Mouse (Mus musculus): ENCODE data around the gene Kcna3. TPM values are rescaled to one million over a fixed set of nuclear protein-coding genes. Genes with fewer than 3 reads are reported as not detected.
A peak's percentile ranks its signal among the peaks of the same experiment; 100 is the strongest.

The Kcna3 gene
- total RNA-seq, 2 experiments from 2014 or later, result 31.0 to 31.8 TPM

- intact Hi-C loops (cut with DNase I), result no loop called here
- DNase-seq (ENCODE audit: low spot score in 2 of 2), result peak in 1 of 2 experiments; percentile 20
Measured at GRCm38 (mm10) chr3:107041718-107042117, 5.7 kb downstream of the Kcna3 start.

DNA sequence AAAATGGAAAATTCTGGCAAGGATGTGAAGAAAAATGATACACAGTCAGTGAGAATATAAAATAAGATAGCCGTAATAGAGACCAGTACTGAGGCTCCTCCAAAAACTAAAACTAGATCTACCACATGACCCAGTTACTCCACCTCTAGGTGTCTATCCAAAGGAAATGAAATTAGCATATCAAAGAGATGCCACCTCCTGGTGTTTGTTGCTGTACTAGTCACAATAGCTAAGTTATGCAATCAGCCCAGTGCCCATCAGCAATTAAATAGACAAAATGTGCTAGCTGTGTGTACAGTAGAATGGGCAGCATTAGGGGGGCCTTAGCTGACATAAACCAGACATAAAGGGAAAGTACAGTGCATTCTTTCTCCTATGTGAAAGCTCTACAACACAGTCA lies 25.5 kb downstream of the Kcna3 start:
- no peak for DNase-seq (ENCODE audit: low spot score in 2 of 2)
- intact Hi-C loops (cut with DNase I), result no loop called here

DNA sequence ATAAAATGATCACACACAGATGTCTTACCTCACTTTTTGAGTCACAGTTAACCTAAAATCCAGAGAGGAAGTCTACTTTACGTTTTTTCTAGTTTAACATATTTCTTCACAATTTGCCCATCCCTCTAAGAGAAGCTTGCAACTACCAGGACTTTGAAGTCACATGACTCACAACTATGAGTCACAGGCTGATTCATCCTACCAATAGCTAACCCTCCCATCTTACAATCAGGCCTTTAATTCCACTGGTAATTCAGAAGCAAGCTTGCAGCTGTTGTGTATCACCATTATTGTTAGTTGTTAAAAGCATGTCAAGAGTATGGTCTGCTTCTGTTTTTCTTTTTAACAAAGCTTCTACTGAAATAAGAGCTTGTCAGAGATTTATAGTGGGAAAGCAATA lies 26.8 kb downstream of the Kcna3 start:
- peak in 1 of 2 experiments; percentile 53 for DNase-seq (ENCODE audit: low spot score in 2 of 2)
- intact Hi-C loops (cut with DNase I), result no loop called here

GRCm38 (mm10) chr3:107065510-107066095 lies 29.6 kb downstream of the Kcna3 start:
- intact Hi-C loops (cut with DNase I), result no loop called here
- DNase-seq (ENCODE audit: low spot score in 2 of 2), result no peak

GRCm38 (mm10) chr3:107066165-107066850 lies 30.3 kb downstream of the Kcna3 start:
- peak in 1 of 2 experiments; percentile 44 for DNase-seq (ENCODE audit: low spot score in 2 of 2)
- intact Hi-C loops (cut with DNase I), result no loop called here

GRCm38 (mm10) chr3:107067245-107067644 lies 31.3 kb downstream of the Kcna3 start:
- DNase-seq (ENCODE audit: low spot score in 2 of 2), result no peak
- intact Hi-C loops (cut with DNase I), result no loop called here

DNA sequence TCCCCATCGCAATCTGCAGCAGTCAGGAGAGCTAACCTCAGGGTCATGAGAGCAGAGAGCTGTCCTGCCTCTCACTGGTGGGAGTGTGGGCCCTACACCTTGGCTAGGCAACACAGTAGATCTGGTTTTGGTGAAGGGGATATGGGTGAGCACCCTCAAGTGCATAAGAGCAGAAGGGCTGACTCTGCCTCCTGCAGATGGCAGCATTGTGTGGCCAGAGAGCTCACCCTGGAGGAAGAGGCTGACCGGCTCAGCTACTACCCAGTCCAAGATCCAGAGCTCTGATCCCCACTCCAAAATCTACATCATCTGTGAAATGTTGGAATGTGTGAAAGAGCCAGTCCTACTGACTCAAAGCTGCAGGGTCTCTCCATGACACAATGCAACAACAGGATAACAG lies 37.9 kb downstream of the Kcna3 start:
- no peak for DNase-seq (ENCODE audit: low spot score in 2 of 2)
- intact Hi-C loops (cut with DNase I), result no loop called here

DNA sequence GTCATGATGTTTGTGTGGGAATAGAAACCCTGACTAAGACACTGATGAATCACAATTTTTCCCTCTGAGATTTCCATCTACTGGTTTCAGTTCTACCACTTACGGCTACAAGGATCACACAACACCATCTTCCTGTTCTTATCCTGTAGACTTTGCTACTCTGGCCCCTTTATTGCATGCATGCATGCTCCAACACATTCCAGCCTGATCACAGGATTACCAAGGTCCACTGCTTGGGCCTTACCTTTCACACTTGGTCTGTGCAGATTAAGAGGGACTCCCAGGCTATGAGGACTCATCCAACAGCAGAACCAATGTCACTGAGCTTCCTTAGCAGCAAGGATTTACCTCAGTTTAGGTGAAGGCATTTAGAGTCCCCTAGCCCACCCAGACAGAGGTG lies 39.7 kb downstream of the Kcna3 start:
- intact Hi-C loops (cut with DNase I), result no loop called here

GRCm38 (mm10) chr3:107076658-107077057 lies 40.7 kb downstream of the Kcna3 start:
- DNase-seq (ENCODE audit: low spot score in 2 of 2), result no peak
- intact Hi-C loops (cut with DNase I), result no loop called here

More for the DNA sequence above, 39.7 kb downstream of the Kcna3 start:
- DNase-seq (ENCODE audit: low spot score in 2 of 2), result no peak

DNA sequence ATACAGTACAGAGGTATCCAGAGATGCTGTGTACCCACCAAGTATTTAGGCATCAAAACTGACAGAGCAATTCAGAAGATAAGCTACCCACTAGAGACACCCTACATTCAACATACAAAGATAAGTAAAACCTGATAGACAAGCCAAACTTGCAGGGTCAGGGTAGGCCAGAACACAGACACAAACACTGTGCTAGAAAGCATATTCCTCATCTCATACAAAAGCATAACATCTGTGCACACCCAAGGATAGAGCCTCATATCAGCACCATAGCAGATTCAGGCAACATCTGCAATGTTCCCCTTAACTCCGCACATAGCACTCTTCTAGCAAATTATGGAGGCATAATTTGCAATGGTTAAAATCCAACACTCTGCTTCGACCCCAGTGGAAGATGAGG lies 41.1 kb downstream of the Kcna3 start:
- no peak for DNase-seq (ENCODE audit: low spot score in 2 of 2)
- intact Hi-C loops (cut with DNase I), result no loop called here

DNA sequence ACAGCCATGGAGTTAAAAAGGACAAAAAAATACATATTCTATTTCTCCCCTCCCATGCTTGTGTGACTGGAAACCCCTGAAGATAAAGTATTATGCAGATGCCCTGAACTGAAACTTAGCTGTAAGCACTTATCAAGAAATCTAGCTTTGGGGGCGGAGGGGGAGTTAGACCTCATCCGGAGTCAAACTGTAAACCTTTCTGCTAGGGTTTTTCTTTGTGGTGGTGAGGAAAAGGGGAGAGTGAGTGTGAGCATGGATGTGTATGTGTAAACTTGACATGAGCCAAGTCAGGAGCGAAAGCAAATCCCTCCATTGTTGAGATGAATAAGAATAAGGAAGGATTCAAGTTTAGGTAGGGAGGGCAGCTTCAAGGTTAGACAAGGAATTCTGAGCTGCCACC lies 44.8 kb downstream of the Kcna3 start:
- DNase-seq (ENCODE audit: low spot score in 2 of 2), result no peak
- intact Hi-C loops (cut with DNase I), result loop anchor here (1.0 kb wide), 2 partner anchors 141 to 178 kb away; no protein-coding TSS in a partner anchor

DNA sequence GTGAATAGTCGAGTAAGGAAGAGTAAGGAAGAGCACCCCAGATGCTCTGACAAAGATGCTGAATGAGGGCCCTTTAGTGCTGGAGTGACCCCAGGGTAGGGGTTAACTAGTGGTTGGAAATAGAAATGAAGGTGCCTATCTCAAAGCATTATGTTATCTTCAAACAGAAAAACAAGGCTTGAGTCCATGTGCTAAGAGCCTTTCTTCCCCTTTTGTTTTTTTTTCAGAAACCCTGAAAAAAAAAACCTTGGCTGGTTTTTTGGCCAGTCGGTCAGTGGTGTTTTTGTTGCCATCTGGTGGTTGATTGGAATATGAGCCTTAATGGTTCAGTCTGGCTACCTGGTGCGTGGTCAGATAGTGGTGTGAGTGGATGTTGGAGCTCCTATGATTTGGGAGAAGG lies 45.3 kb downstream of the Kcna3 start:
- DNase-seq (ENCODE audit: low spot score in 2 of 2), result peak; percentile 34 to 59
- intact Hi-C loops (cut with DNase I), result loop anchor here (1.0 kb wide), 2 partner anchors 141 to 178 kb away; no protein-coding TSS in a partner anchor

DNA sequence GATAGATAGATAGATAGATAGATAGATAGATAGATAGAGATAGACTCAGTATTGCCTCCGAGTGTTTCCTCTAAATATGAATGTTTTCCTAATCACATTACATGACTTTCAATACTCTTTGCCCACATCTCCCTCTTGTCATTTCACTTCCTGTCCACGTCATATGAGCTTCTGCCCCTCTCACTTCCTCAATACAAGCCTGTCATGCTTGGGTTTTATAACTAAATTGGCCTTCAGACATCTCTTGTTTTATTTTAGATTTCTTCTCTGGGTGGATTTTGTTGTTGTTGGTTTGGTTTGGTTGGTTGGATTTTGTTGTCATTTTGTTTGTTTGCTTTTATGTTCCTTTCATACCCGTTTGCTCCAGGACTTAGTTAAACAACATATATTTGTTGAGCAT lies 48.6 kb downstream of the Kcna3 start:
- intact Hi-C loops (cut with DNase I), result no loop called here

GRCm38 (mm10) chr3:107087410-107087809 lies 51.4 kb downstream of the Kcna3 start:
- no peak for DNase-seq (ENCODE audit: low spot score in 2 of 2)
- intact Hi-C loops (cut with DNase I), result no loop called here

More for the DNA sequence above, 48.6 kb downstream of the Kcna3 start:
- no peak for DNase-seq (ENCODE audit: low spot score in 2 of 2)

Other genes with a start within 250 kb of the Kcna3 start
- gene Cd53, start 246.0 kb upstream of the Kcna3 start, total RNA-seq (2021), result 10 to 100 TPM in 1 of 2 experiments, 1 to 10 TPM in 1; 9.6 to 11.8 TPM
- gene Olfr266, start 209.9 kb upstream of the Kcna3 start, total RNA-seq (2021), result not detected
- 100 to 1,000 TPM; 140 to 147 TPM for gene Kcna2, start 65.0 kb downstream of the Kcna3 start, total RNA-seq (2021)
- not detected for gene Kcna10, start 146.9 kb downstream of the Kcna3 start, total RNA-seq (2021)
- not detected for gene Cym, start 185.6 kb downstream of the Kcna3 start, total RNA-seq (2021)
- not detected for gene A630076J17Rik, start 194.4 kb downstream of the Kcna3 start, total RNA-seq (2021)
- gene Prok1, start 203.5 kb downstream of the Kcna3 start, total RNA-seq (2021), result under 1 TPM in 1 of 2 experiments, not detected in 1; 0.18 TPM
- 10 to 100 TPM; 66.9 to 73.0 TPM for gene Lamtor5, start 242.7 kb downstream of the Kcna3 start, total RNA-seq (2021)

Measured in left cerebral cortex, postnatal 25 days (tissue).